In the genomic region with DNA sequence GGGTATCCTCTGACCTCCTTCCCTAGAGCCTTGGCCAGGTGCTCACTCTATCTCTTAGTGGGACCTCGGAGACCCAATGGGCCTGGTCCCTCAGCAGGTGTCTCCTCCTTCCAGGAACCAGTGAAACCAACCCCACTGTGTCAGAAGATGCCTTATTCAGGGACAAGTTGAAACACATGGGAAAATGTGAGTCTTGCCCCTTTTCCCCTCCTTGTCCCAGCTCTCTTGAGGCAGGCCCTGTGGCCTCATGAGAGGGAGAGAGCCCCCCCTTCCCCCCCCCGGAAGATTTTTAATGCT, we compare ENCODE assay signal across 8 mouse cellular contexts. TPM values are rescaled to one million over a fixed set of nuclear protein-coding genes. Genes with fewer than 3 reads are reported as not detected.
DNase-seq lines count a peak whose midpoint lies in the region; ATAC-seq and TF ChIP-seq lines count a peak whose summit lies in the region.

No protein-coding gene starts in this region.

- no peak overlapping the region for H3K4me3 ChIP-seq in forebrain, embryonic 11.5 days (ENCODE audit: low read depth, low read length)
- H3K4me3 ChIP-seq in forebrain, embryonic 16.5 days (replicated peaks; ENCODE audit: low read length) = no peak overlapping the region
- no peak overlapping the region for H3K4me3 ChIP-seq in C2C12 (ENCODE audit: insufficient read depth, poor library complexity, severe bottlenecking)
- no peak overlapping the region for H3K4me3 ChIP-seq in heart, embryonic 16.5 days (ENCODE audit: low read length)
- H3K4me3 ChIP-seq in midbrain, embryonic 12.5 days = no peak overlapping the region

- H3K9me3 ChIP-seq in forebrain, embryonic 11.5 days (ENCODE audit: control insufficient read depth, low read length) = no peaks in the 10 kb centered on the region
- no peaks in the 10 kb centered on the region for H3K9me3 ChIP-seq in forebrain, embryonic 16.5 days (ENCODE audit: control insufficient read depth, low read length)
- no peaks in the 10 kb centered on the region for H3K9me3 ChIP-seq in heart, embryonic 16.5 days (replicated peaks; ENCODE audit: control insufficient read depth, low read length)
- H3K9me3 ChIP-seq in midbrain, embryonic 12.5 days = no peaks in the 10 kb centered on the region

- no peak overlapping the region; the same call in 1 of the 2 replicates for H3K4me2 ChIP-seq in forebrain, embryonic 11.5 days (ENCODE audit: low read depth, low read length, severe bottlenecking)
- no peak overlapping the region for H3K4me2 ChIP-seq in forebrain, embryonic 16.5 days (ENCODE audit: low read length)
- H3K4me2 ChIP-seq in heart, embryonic 16.5 days (ENCODE audit: low read depth, low read length) = peak overlapping the region; percentile 61; the same call in 1 of the 2 replicates
- peak overlapping the region; percentile 42 for H3K4me2 ChIP-seq in midbrain, embryonic 12.5 days (replicated peaks)

- H3ac ChIP-seq in C2C12 (ENCODE audit: control insufficient read depth, insufficient read length, low read depth) = peak overlapping the region; percentile 24

- no peaks in the 10 kb centered on the region; the same call in 1 of the 2 replicates for H3K36me3 ChIP-seq in forebrain, embryonic 11.5 days (ENCODE audit: control insufficient read depth, insufficient read depth, low read length)
- peaks cover 11% of the 10 kb centered on the region for H3K36me3 ChIP-seq in forebrain, embryonic 16.5 days (ENCODE audit: control insufficient read depth, insufficient read depth)
- peaks cover 19% of the 10 kb centered on the region for H3K36me3 ChIP-seq in C2C12 (ENCODE audit: control insufficient read depth, insufficient read depth)
- peaks cover 6% of the 10 kb centered on the region; the same call in 1 of the 2 replicates for H3K36me3 ChIP-seq in heart, embryonic 16.5 days (ENCODE audit: control insufficient read depth, insufficient read depth)
- H3K36me3 ChIP-seq in midbrain, embryonic 12.5 days = peaks cover 27% of the 10 kb centered on the region

- no peak for DNase-seq in forebrain, embryonic 11.5 days (ENCODE audit: low spot score)
- DNase-seq in ovary, postnatal 10 days (ENCODE audit: low spot score) = no peak
- no peak for DNase-seq in layer of hippocampus, postnatal 10 days (ENCODE audit: low spot score in 2 of 2)

- peak overlapping the region; percentile 62 for H3K27ac ChIP-seq in forebrain, embryonic 11.5 days (ENCODE audit: low read depth, low read length)
- H3K27ac ChIP-seq in forebrain, embryonic 16.5 days (ENCODE audit: low read length) = no peak overlapping the region
- H3K27ac ChIP-seq in heart, embryonic 16.5 days (ENCODE audit: low read length) = peak overlapping the region; percentile 82
- H3K27ac ChIP-seq in midbrain, embryonic 12.5 days (replicated peaks) = peak overlapping the region; percentile 68

- no peak for ATAC-seq in forebrain, embryonic 11.5 days (replicated peaks; ENCODE audit: low FRiP score)
- no peak for ATAC-seq in forebrain, embryonic 16.5 days
- no peak for ATAC-seq in heart, embryonic 16.5 days (replicated peaks; ENCODE audit: extremely low read depth, insufficient read depth, low FRiP score)
- no peak for ATAC-seq in midbrain, embryonic 12.5 days (ENCODE audit: low FRiP score, low read depth)
- no peak for ATAC-seq in granulocyte monocyte progenitor cell, adult 5-6 weeks (replicated peaks; ENCODE audit: poor library complexity, severe bottlenecking)

- H3K79me2 ChIP-seq in C2C12 (ENCODE audit: control insufficient read depth, insufficient read depth) = no peaks in the 10 kb centered on the region

- peaks cover 4% of the 10 kb centered on the region; the same call in 1 of the 2 replicates for H3K27me3 ChIP-seq in forebrain, embryonic 11.5 days (ENCODE audit: control insufficient read depth, insufficient read depth, low read length)
- H3K27me3 ChIP-seq in forebrain, embryonic 16.5 days (replicated peaks; ENCODE audit: control insufficient read depth, insufficient read depth, low read length) = peaks cover 4% of the 10 kb centered on the region; the same call in 1 of the 2 replicates
- H3K27me3 ChIP-seq in C2C12 (ENCODE audit: control insufficient read depth, insufficient read depth, insufficient read length) = no peaks in the 10 kb centered on the region
- H3K27me3 ChIP-seq in heart, embryonic 16.5 days (ENCODE audit: control insufficient read depth, insufficient read depth, low read length) = peaks cover 4% of the 10 kb centered on the region; the same call in 1 of the 2 replicates
- peaks cover 26% of the 10 kb centered on the region for H3K27me3 ChIP-seq in midbrain, embryonic 12.5 days

- H3K4me1 ChIP-seq in forebrain, embryonic 11.5 days (replicated peaks; ENCODE audit: control insufficient read depth, insufficient read depth, low read length) = peaks cover 14% of the 10 kb centered on the region; the same call in 1 of the 2 replicates
- H3K4me1 ChIP-seq in forebrain, embryonic 16.5 days (replicated peaks; ENCODE audit: control insufficient read depth, insufficient read depth, low read length) = peaks cover 16% of the 10 kb centered on the region
- H3K4me1 ChIP-seq in heart, embryonic 16.5 days (ENCODE audit: control insufficient read depth, insufficient read depth, low read length) = peaks cover 18% of the 10 kb centered on the region
- H3K4me1 ChIP-seq in midbrain, embryonic 12.5 days = peaks cover 24% of the 10 kb centered on the region

- peak overlapping the region; percentile 48; the same call in 1 of the 2 replicates for H3K9ac ChIP-seq in forebrain, embryonic 11.5 days (ENCODE audit: low read length)
- no peak overlapping the region for H3K9ac ChIP-seq in forebrain, embryonic 16.5 days (replicated peaks; ENCODE audit: low read depth, low read length)
- peak overlapping the region; percentile 70 for H3K9ac ChIP-seq in heart, embryonic 16.5 days (ENCODE audit: low read length)
- no peak overlapping the region for H3K9ac ChIP-seq in midbrain, embryonic 12.5 days (replicated peaks)

- H3K79me3 ChIP-seq in C2C12 (ENCODE audit: low read depth) = no peaks in the 10 kb centered on the region

- WGBS in forebrain, embryonic 11.5 days = 32% methylated on average over 2 of the region's 2 CpGs
- WGBS in forebrain, embryonic 16.5 days = 33% methylated on average over 2 of the region's 2 CpGs
- WGBS in heart, embryonic 16.5 days = 51% methylated on average over 2 of the region's 2 CpGs
- 38% methylated on average over 2 of the region's 2 CpGs for WGBS in midbrain, embryonic 12.5 days

- TF ChIP-seq CTCF in C2C12 (IDR thresholded peaks at IDR 0.05; ENCODE audit: control insufficient read depth, insufficient read depth, insufficient read length) = no peak

TF ChIP-seq in C2C12, 6 proteins besides CTCF, POLR2A, EP300 and RAD21:
- TF ChIP-seq CEBPB (IDR thresholded peaks at IDR 0.05; ENCODE audit: low read depth) (no peak), MAX (IDR thresholded peaks at IDR 0.05) (no peak), MYOG (IDR thresholded peaks at IDR 0.05; ENCODE audit: control insufficient read depth, extremely low read depth, insufficient read length) (no peak), FOSL1 (IDR thresholded peaks at IDR 0.05; ENCODE audit: insufficient read depth, low read length, poor library complexity, severe bottlenecking) (no peak), USF1 (IDR thresholded peaks at IDR 0.05; ENCODE audit: low read depth) (no peak), MYOD1 (IDR thresholded peaks at IDR 0.05; ENCODE audit: control insufficient read depth, insufficient read length, low read depth) (no peak)

RNA-seq across cellular contexts. Expression of a gene that starts 17.3 kb away (rescaled TPM):
- polyA plus RNA-seq in forebrain, embryonic 11.5 days (2014; fragmentation: Nextera tagmentation; extraction: Ambion mirVana) = 70.8 and 71.7 TPM in 2 replicates
- polyA plus RNA-seq in forebrain, embryonic 16.5 days (2015; fragmentation: Nextera tagmentation; extraction: Ambion mirVana) = 64.9 and 68.8 TPM in 2 replicates
- 191 TPM for polyA plus RNA-seq in C2C12 (2012; fragmentation: generic; extraction: Trizol)
- polyA plus RNA-seq in heart, embryonic 16.5 days (2015; fragmentation: Nextera tagmentation; extraction: Ambion mirVana) = 97.6 and 105 TPM in 2 replicates
- polyA plus RNA-seq in midbrain, embryonic 12.5 days (2016; fragmentation: Nextera tagmentation; extraction: Ambion mirVana) = 69.5 and 71.1 TPM in 2 replicates
- 69.0 and 88.8 TPM in 2 replicates for total RNA-seq in granulocyte monocyte progenitor cell, adult 5-6 weeks (2014; fragmentation: Nextera tagmentation)
- 54.9 and 57.7 TPM in 2 replicates for total RNA-seq in granulocyte monocyte progenitor cell, adult 5-6 weeks (2017)
- 10 to 100 TPM; 62.3 to 64.5 TPM for total RNA-seq in layer of hippocampus, postnatal 10 days (2021)

Comparison
In these comparisons a context has a peak if more than half of its experiments do, and no peak if none do; other contexts are left out.
1. H3K9ac ChIP-seq: peak in forebrain, embryonic 11.5 days (single experiment) and heart, embryonic 16.5 days (single experiment); none in forebrain, embryonic 16.5 days (single experiment) and midbrain, embryonic 12.5 days (single experiment).
2. H3K4me2 ChIP-seq: peak in heart, embryonic 16.5 days (single experiment) and midbrain, embryonic 12.5 days (single experiment); none in forebrain, embryonic 11.5 days (single experiment) and forebrain, embryonic 16.5 days (single experiment).